Mouse (Mus musculus) mammary gland, adult 2 months (tissue): ENCODE measurements around the gene Ipmk. TPM values are rescaled to one million over a fixed set of nuclear protein-coding genes. Genes with fewer than 3 reads are reported as not detected.

ENCODE experiments used
- polyA plus RNA-seq: library from polyadenylated mRNA; depleted of rRNA; stranded (reverse); fragments of >200 nt; gene quantifications from 2 replicates; pipeline ENCODE4 v1.2.3, GENCODE M21; 2012; ENCODE audit warnings: low replicate concordance; rRNA removed

The Ipmk gene
- polyA plus RNA-seq = 6.6 and 8.8 TPM in 2 replicates

DNA sequence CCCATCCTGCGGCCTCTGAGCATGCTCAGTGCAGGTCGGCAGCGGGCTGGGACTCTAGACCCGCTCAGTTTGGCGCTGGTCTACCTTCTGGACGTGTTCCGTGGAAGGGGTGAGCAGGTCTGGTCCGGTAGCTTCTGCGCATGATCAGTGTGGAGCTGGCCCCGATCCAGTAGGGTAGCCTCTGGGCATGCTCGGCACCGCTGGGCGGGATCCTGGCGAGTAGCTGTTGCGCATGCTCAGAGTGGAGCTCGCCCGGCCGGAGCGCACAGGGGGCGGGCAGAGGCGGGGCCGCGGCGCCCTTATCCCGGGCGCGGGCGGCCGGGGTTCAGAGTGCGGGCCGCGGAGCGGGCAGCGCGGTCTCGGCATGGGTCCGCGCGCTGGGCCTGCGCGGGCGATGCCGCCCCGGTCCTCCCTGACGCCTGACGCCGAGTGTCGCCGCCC, at the start of gene Ipmk:
Gene Ipmk, plus strand, starts transcription at position 255 of the 441 bp plus-strand sequence.

DNA sequence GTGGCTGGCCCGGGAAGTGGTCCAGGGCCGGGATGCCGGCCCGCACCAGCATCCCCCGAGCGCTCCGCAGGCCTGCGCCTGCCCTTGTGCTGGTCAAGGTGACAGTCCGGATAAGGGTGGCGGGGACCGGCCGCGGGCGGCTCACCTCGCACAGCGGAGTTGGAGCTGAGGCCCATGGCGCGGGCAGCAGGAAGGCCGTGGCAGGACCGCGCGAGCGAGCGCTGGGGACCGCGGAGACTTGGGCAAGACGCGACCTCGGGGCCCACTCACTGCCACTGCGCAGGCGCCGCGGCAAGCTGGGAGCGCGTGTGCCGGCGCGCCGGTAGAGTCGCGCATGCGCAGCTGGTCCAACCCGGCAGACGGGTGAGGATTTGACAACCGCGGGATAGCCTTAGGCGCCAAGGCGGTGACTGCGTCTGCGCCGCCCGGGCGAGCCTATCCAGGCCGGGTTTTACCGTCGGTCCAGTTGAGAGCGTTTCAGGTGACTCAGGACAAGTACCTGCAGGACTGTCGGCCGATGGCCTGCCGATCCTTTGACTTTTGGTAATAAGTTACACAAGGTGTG, 2.9 kb upstream of the Ipmk start, which contains the start of gene Cisd1:
Gene Cisd1, minus strand, starts transcription at position 376 of the 565 bp plus-strand sequence.

Other genes starting within 250 kb of the Ipmk start
- gene Bicc1, start 188.1 kb upstream of the Ipmk start, polyA plus RNA-seq = 15.3 and 18.1 TPM in 2 replicates
- 5.3 and 6.9 TPM in 2 replicates for gene Tfam, start 109.5 kb upstream of the Ipmk start, polyA plus RNA-seq
- 37.7 and 88.1 TPM in 2 replicates for gene Ube2d1, start 62.5 kb upstream of the Ipmk start, polyA plus RNA-seq
- gene Cisd1, start 2.8 kb upstream of the Ipmk start, polyA plus RNA-seq = 70.1 and 91.1 TPM in 2 replicates